Mouse (Mus musculus) liver, adult 2 months (tissue): ENCODE results near the gene Dpysl4.

Experiments
- CTCF ChIP-seq: fragments of 200-500 bp; IDR thresholded peaks from 2 replicates; pipeline ENCODE4 v1.5.1; 2011; ENCODE audit warnings: low read depth, low read length, control low read depth
- POLR2A ChIP-seq: fragments of 200-500 bp; IDR thresholded peaks from 2 replicates; pipeline ENCODE4 v1.6.1; 2011; ENCODE audit warnings: low read length, control low read depth; ENCODE audit not compliant: insufficient read depth; ENCODE audit errors: extremely low read depth

GRCm38 (mm10) chr7:139093124-139093523 is 7.3 kb downstream of the Dpysl4 start:
- TF ChIP-seq CTCF (no peak), POLR2A (no peak)
